33 mouse cellular contexts compared by ENCODE assay signal in the genomic region with DNA sequence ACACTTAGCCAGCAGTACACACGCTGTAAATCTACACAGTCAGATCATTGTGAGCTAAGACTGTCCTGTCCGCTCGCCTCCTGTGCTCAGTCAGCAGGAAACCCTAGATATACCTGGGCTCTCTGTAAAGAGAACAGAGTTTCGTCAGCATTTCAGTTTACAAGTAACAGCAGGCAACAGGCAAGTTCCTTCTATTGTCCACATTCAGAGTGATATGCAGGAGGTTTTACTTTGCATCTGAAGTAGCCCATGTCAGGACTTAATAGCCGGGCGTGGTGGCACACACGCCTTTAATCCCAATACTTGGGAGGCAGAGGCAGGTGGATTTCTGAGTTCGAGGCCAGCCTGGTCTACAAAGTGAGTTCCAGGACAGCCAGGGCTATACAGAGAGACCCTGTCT.
"Had no signal": no experiment of that assay in that cellular context is flagged by ENCODE, and none has a peak within 500 bp of the region (broad histone marks: within the 10 kb centered on the region; RNA-seq: fewer than 3 reads in every experiment).

No protein-coding gene starts in this region.

- ATAC-seq: liver, embryonic 12.5 days; liver, postnatal 0 days; lung, postnatal 0 days; midbrain, embryonic 13.5 days; midbrain, embryonic 15.5 days; midbrain, embryonic 16.5 days had no signal

- H3K36me3 ChIP-seq: limb, embryonic 10.5 days; limb, embryonic 12.5 days; limb, embryonic 13.5 days; limb, embryonic 15.5 days; liver, embryonic 12.5 days; liver, embryonic 13.5 days; liver, embryonic 15.5 days; lung, embryonic 15.5 days; midbrain, embryonic 10.5 days; midbrain, embryonic 12.5 days; midbrain, embryonic 13.5 days; midbrain, embryonic 15.5 days; neural tube, embryonic 12.5 days; neural tube, embryonic 13.5 days had no signal

- H3K4me1 ChIP-seq: liver, embryonic 12.5 days; liver, embryonic 15.5 days; midbrain, embryonic 12.5 days had no signal

- H3K4me2 ChIP-seq: limb, embryonic 12.5 days; limb, embryonic 13.5 days; limb, embryonic 15.5 days; liver, embryonic 11.5 days; liver, embryonic 12.5 days; liver, embryonic 13.5 days; liver, embryonic 15.5 days; lung, embryonic 14.5 days; lung, embryonic 15.5 days; midbrain, embryonic 11.5 days; midbrain, embryonic 12.5 days; midbrain, embryonic 13.5 days; midbrain, embryonic 15.5 days; neural tube, embryonic 12.5 days; neural tube, embryonic 13.5 days had no signal

- H3K9ac ChIP-seq: limb, embryonic 12.5 days; limb, embryonic 13.5 days; limb, embryonic 15.5 days; liver, embryonic 12.5 days; liver, embryonic 13.5 days; liver, embryonic 14.5 days; liver, embryonic 15.5 days; liver, postnatal 0 days; lung, embryonic 14.5 days; lung, embryonic 15.5 days; midbrain, embryonic 12.5 days; midbrain, embryonic 13.5 days; midbrain, embryonic 15.5 days; neural tube, embryonic 12.5 days; neural tube, embryonic 13.5 days had no signal

- H3K9me3 ChIP-seq: limb, embryonic 10.5 days; limb, embryonic 12.5 days; limb, embryonic 13.5 days; limb, embryonic 15.5 days; liver, embryonic 12.5 days; liver, embryonic 13.5 days; liver, embryonic 15.5 days; lung, embryonic 15.5 days; megakaryocyte, embryonic 14.5 days; midbrain, embryonic 10.5 days; midbrain, embryonic 12.5 days; midbrain, embryonic 13.5 days; midbrain, embryonic 15.5 days; neural tube, embryonic 12.5 days; neural tube, embryonic 13.5 days had no signal

- H3K27me3 ChIP-seq: limb, embryonic 13.5 days; limb, embryonic 15.5 days; liver, embryonic 12.5 days; liver, embryonic 13.5 days; liver, embryonic 15.5 days; lung, embryonic 15.5 days; midbrain, embryonic 13.5 days; midbrain, embryonic 15.5 days; neural tube, embryonic 12.5 days had no signal

- H3K4me3 ChIP-seq: limb, embryonic 10.5 days; limb, embryonic 12.5 days; limb, embryonic 13.5 days; limb, embryonic 15.5 days; liver, embryonic 12.5 days; liver, embryonic 13.5 days; liver, embryonic 15.5 days; lung, embryonic 15.5 days; megakaryocyte, embryonic 14.5 days; midbrain, embryonic 10.5 days; midbrain, embryonic 12.5 days; midbrain, embryonic 13.5 days; midbrain, embryonic 15.5 days; myocyte; neural tube, embryonic 12.5 days; neural tube, embryonic 13.5 days had no signal

- DNase-seq: left cerebral cortex, postnatal 4 days; liver; liver, embryonic 13.5 days; liver, postnatal 0 days; lung, adult 18-20 months; lung, adult 2 months; lung, embryonic 14.5 days; lung, postnatal 10 days; lung, postnatal 14 days; lung, postnatal 36 days; lung, postnatal 4 days; midbrain, embryonic 14.5 days had no signal

- H3K27ac ChIP-seq: limb, embryonic 10.5 days; limb, embryonic 12.5 days; limb, embryonic 13.5 days; limb, embryonic 15.5 days; liver, embryonic 12.5 days; liver, embryonic 13.5 days; liver, embryonic 14.5 days; liver, embryonic 15.5 days; lung, embryonic 15.5 days; macrophage; midbrain, embryonic 10.5 days; midbrain, embryonic 12.5 days; midbrain, embryonic 13.5 days; midbrain, embryonic 15.5 days; neural tube, embryonic 12.5 days; neural tube, embryonic 13.5 days had no signal
